Mouse (Mus musculus): Measurements from ENCODE around the gene Gm21903.
"Not testable (repeated sequence)": the region's sequence is repeated elsewhere in the genome, so short reads cannot be mapped to it uniquely, and the experiment has no call there.

The Gm21903 gene

GRCm38 (mm10) chr17:39043241-39043640 lies at the start of gene Gm21903:
TSS of gene Gm21903 (minus strand) at chr17:39043341.
- no peak for DNase-seq (ENCODE audit: low read depth, low spot score)

- DNase-seq (ENCODE audit: low read depth, low spot score), result no peak
These were observed 33.8 kb upstream of the Gm21903 start, which contains the start of gene Esp23 for GRCm38 (mm10) chr17:39076937-39077336. TSS of gene Esp23 (minus strand) at chr17:39077037.

GRCm38 (mm10) chr17:39063641-39064040 lies 20.5 kb upstream of the Gm21903 start:
- peak; percentile 50 for DNase-seq (ENCODE audit: low read depth, low spot score)

GRCm38 (mm10) chr17:39036395-39036794 lies 6.7 kb downstream of the Gm21903 start, which contains the start of gene Esp24:
TSS of gene Esp24 (plus strand) at chr17:39036695.
- DNase-seq (ENCODE audit: low read depth, low spot score), result not testable (repeated sequence)

- no peak for DNase-seq (ENCODE audit: low read depth, low spot score)
These were observed 26.0 kb downstream of the Gm21903 start for GRCm38 (mm10) chr17:39017184-39017583.

- no peak for DNase-seq (ENCODE audit: low read depth, low spot score)
These were observed 32.2 kb downstream of the Gm21903 start for GRCm38 (mm10) chr17:39010675-39011638.

GRCm38 (mm10) chr17:39009846-39010245 lies 33.3 kb downstream of the Gm21903 start:
- no peak for DNase-seq (ENCODE audit: low read depth, low spot score)
